Mouse (Mus musculus): Measurements from ENCODE around the gene Iqschfp. TPM values are rescaled to one million over a fixed set of nuclear protein-coding genes. Genes with fewer than 3 reads are reported as not detected.

The Iqschfp gene
- polyA plus RNA-seq, 1 experiment from 2014 or later = not detected

- Histone ChIP-seq H3K4me2 (ENCODE audit: low read depth, low read length) (no peak overlapping the region), H3K36me3 (ENCODE audit: control insufficient read depth, insufficient read depth, low read length) (no peaks in the 10 kb centered on the region), H3K27ac (ENCODE audit: low read length) (no peak overlapping the region), H3K4me3 (ENCODE audit: low read length) (no peak overlapping the region), H3K27me3 (replicated peaks; ENCODE audit: control insufficient read depth, insufficient read depth, low read length) (no peaks in the 10 kb centered on the region), H3K9me3 (ENCODE audit: control insufficient read depth, low read length) (no peaks in the 10 kb centered on the region), H3K9ac (ENCODE audit: low read depth, low read length) (no peak overlapping the region), H3K4me1 (ENCODE audit: control insufficient read depth, insufficient read depth, low read length) (peaks cover 4% of the 10 kb centered on the region; the same call in 1 of the 2 replicates)
- ATAC-seq = no peak
- 78% methylated on average over 19 of the region's 19 CpGs for WGBS
Observed at GRCm38 (mm10) chr3:68608848-68609497, 716.9 kb downstream of the Iqschfp start.

- Histone ChIP-seq H3K4me2 (ENCODE audit: low read depth, low read length) (no peak overlapping the region), H3K27ac (ENCODE audit: low read length) (no peak overlapping the region), H3K9ac (ENCODE audit: low read depth, low read length) (no peak overlapping the region), H3K36me3 (ENCODE audit: control insufficient read depth, insufficient read depth, low read length) (no peaks in the 10 kb centered on the region), H3K27me3 (replicated peaks; ENCODE audit: control insufficient read depth, insufficient read depth, low read length) (no peaks in the 10 kb centered on the region), H3K4me1 (ENCODE audit: control insufficient read depth, insufficient read depth, low read length) (peaks cover 4% of the 10 kb centered on the region; the same call in 1 of the 2 replicates), H3K4me3 (ENCODE audit: low read length) (no peak overlapping the region), H3K9me3 (ENCODE audit: control insufficient read depth, low read length) (no peaks in the 10 kb centered on the region)
- ATAC-seq = no peak
- WGBS = 41% methylated on average over 6 of the region's 6 CpGs
Observed at GRCm38 (mm10) chr3:68610011-68610410, 718.0 kb downstream of the Iqschfp start.

- Histone ChIP-seq H3K27ac (ENCODE audit: low read length) (no peak overlapping the region), H3K4me2 (ENCODE audit: low read depth, low read length) (no peak overlapping the region), H3K36me3 (ENCODE audit: control insufficient read depth, insufficient read depth, low read length) (no peaks in the 10 kb centered on the region), H3K4me3 (ENCODE audit: low read length) (no peak overlapping the region), H3K9ac (ENCODE audit: low read depth, low read length) (no peak overlapping the region), H3K4me1 (ENCODE audit: control insufficient read depth, insufficient read depth, low read length) (peaks cover 4% of the 10 kb centered on the region; the same call in 1 of the 2 replicates), H3K9me3 (ENCODE audit: control insufficient read depth, low read length) (no peaks in the 10 kb centered on the region), H3K27me3 (replicated peaks; ENCODE audit: control insufficient read depth, insufficient read depth, low read length) (no peaks in the 10 kb centered on the region)
- ATAC-seq = no peak
- 84% methylated on average over 11 of the region's 11 CpGs for WGBS
Observed at GRCm38 (mm10) chr3:68610598-68611261, 718.7 kb downstream of the Iqschfp start.

DNA sequence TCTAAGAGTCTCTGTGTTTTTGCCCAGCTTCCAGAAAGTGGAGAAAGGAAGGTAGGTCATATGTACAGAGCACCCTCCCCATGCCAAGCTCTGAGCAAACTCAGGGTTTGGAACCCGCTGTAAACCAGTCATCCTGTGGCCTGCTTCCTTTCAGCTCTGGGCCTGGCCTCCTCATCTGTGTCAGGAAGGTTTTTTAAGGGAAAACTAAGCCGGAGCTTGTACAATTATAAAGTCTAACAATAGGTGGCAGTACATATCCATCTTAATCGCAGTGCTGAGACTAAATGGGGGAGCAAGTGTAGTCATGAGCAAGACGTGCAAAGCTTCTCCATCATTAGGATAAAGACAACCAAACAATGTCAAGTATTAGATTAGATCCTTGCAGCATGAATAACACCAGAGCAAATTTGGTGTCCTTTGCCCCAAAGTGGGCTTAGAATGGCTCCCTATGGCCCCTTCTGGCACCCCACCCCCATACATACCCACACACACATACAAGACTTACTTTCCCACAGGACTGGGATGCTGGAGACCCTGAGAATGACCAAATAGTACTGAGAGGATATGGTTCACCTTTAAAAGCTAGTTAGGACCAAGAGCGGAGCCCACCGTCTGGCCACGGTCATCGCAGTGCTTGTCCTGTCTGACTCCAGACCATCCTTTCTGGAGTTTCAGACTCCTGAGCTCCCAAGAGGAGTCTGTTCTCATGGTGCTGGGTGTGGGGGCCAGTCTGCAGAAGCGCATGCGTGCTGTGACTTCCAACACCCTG is 723.2 kb downstream of the Iqschfp start:
- 71% methylated on average over 10 of the region's 10 CpGs for WGBS
- H3K9ac ChIP-seq (ENCODE audit: low read depth, low read length) = no peak overlapping the region
- no peak overlapping the region for H3K27ac ChIP-seq (ENCODE audit: low read length)
- H3K27me3 ChIP-seq (replicated peaks; ENCODE audit: control insufficient read depth, insufficient read depth, low read length) = no peaks in the 10 kb centered on the region
- H3K36me3 ChIP-seq (ENCODE audit: control insufficient read depth, insufficient read depth, low read length) = 0 out of 2 replicates have a peak, but pooled peaks cover 2% of the 10 kb centered on the region
- H3K4me3 ChIP-seq (ENCODE audit: low read length) = no peak overlapping the region
- no peaks in the 10 kb centered on the region for H3K9me3 ChIP-seq (ENCODE audit: control insufficient read depth, low read length)
- H3K4me1 ChIP-seq (ENCODE audit: control insufficient read depth, insufficient read depth, low read length) = no peaks in the 10 kb centered on the region
- ATAC-seq = peak; percentile 36
- H3K4me2 ChIP-seq (ENCODE audit: low read depth, low read length) = no peak overlapping the region

DNA sequence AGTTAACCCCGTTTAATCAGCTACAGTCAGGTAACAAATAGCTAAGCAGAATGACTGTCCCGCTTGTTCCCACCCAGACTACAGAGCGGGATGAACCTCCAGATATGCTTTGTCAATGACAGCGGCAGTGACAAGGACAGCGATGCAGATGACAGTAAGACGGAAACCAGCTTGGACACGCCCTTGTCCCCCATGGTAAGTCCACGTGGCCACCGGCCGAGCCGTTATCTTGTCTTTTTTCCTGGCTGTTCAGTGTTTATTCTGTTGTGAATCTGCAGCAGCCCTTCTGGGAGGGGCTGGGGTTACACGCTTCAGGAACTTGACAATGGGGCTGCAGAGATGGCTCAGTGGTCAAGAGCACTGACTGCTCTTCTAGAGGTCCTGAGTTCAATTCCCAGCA is 724.3 kb downstream of the Iqschfp start:
- Histone ChIP-seq H3K4me3 (ENCODE audit: low read length) (no peak overlapping the region), H3K27me3 (replicated peaks; ENCODE audit: control insufficient read depth, insufficient read depth, low read length) (no peaks in the 10 kb centered on the region), H3K36me3 (ENCODE audit: control insufficient read depth, insufficient read depth, low read length) (0 out of 2 replicates have a peak, but pooled peaks cover 2% of the 10 kb centered on the region), H3K27ac (ENCODE audit: low read length) (no peak overlapping the region), H3K4me1 (ENCODE audit: control insufficient read depth, insufficient read depth, low read length) (no peaks in the 10 kb centered on the region), H3K9me3 (ENCODE audit: control insufficient read depth, low read length) (no peaks in the 10 kb centered on the region), H3K4me2 (ENCODE audit: low read depth, low read length) (no peak overlapping the region), H3K9ac (ENCODE audit: low read depth, low read length) (no peak overlapping the region)
- 87% methylated on average over 12 of the region's 12 CpGs for WGBS
- ATAC-seq = no peak

DNA sequence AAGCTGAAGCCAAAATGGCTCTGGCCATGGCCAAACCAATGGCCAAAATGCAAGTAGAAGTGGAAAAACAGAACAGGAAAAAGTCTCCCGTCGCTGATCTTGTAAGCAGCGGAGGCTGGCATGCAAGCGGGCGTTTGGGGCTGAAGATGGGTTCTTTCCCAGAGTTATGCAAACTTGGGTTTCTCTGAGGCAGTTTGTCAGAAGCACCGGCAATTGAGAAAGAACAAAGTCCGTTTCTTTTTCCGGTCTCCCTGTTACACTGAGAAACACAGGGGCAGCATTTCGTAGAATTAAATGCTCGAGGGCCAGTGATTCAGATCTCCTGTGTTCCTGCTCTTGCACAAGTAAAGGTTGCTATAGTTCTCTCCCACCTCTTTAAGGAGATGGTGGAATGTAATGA is 725.7 kb downstream of the Iqschfp start:
- H3K27me3 ChIP-seq (replicated peaks; ENCODE audit: control insufficient read depth, insufficient read depth, low read length) = no peaks in the 10 kb centered on the region
- ATAC-seq = no peak
- no peak overlapping the region for H3K4me2 ChIP-seq (ENCODE audit: low read depth, low read length)
- no peak overlapping the region for H3K4me3 ChIP-seq (ENCODE audit: low read length)
- no peak overlapping the region for H3K27ac ChIP-seq (ENCODE audit: low read length)
- 86% methylated on average over 10 of the region's 10 CpGs for WGBS
- H3K4me1 ChIP-seq (ENCODE audit: control insufficient read depth, insufficient read depth, low read length) = no peaks in the 10 kb centered on the region
- H3K9me3 ChIP-seq (ENCODE audit: control insufficient read depth, low read length) = no peaks in the 10 kb centered on the region
- H3K9ac ChIP-seq (ENCODE audit: low read depth, low read length) = no peak overlapping the region
- peaks cover 2% of the 10 kb centered on the region; the same call in 1 of the 2 replicates for H3K36me3 ChIP-seq (ENCODE audit: control insufficient read depth, insufficient read depth, low read length)

DNA sequence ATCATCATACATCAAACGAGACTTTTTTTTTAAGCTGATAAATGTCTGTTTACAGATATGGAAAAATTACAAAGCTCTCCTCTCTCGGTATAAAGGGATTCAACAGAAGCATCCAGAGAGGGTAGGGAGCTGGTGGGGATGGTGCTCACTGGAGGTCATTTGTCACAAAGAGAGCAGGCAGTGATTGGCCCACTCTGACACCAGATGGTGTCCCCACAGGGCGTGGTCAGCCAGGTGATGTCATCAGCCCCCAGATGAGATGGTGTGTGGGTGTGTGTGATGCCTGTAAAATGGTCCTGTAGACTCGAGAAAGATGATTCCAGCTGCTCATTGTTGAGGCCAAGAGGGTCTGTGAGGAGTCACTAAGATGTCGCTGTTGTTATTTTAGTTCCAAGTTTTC is 727.1 kb downstream of the Iqschfp start:
- H3K27me3 ChIP-seq (replicated peaks; ENCODE audit: control insufficient read depth, insufficient read depth, low read length) = no peaks in the 10 kb centered on the region
- 53% methylated on average over 5 of the region's 5 CpGs for WGBS
- peaks cover 2% of the 10 kb centered on the region; the same call in 1 of the 2 replicates for H3K36me3 ChIP-seq (ENCODE audit: control insufficient read depth, insufficient read depth, low read length)
- no peak overlapping the region for H3K9ac ChIP-seq (ENCODE audit: low read depth, low read length)
- no peak overlapping the region for H3K27ac ChIP-seq (ENCODE audit: low read length)
- no peak overlapping the region for H3K4me2 ChIP-seq (ENCODE audit: low read depth, low read length)
- no peak overlapping the region for H3K4me3 ChIP-seq (ENCODE audit: low read length)
- no peaks in the 10 kb centered on the region for H3K9me3 ChIP-seq (ENCODE audit: control insufficient read depth, low read length)
- no peaks in the 10 kb centered on the region for H3K4me1 ChIP-seq (ENCODE audit: control insufficient read depth, insufficient read depth, low read length)
- no peak for ATAC-seq

- peaks cover 2% of the 10 kb centered on the region; the same call in 1 of the 2 replicates for H3K36me3 ChIP-seq (ENCODE audit: control insufficient read depth, insufficient read depth, low read length)
- no peak overlapping the region for H3K4me3 ChIP-seq (ENCODE audit: low read length)
- H3K27me3 ChIP-seq (replicated peaks; ENCODE audit: control insufficient read depth, insufficient read depth, low read length) = no peaks in the 10 kb centered on the region
- no peaks in the 10 kb centered on the region for H3K4me1 ChIP-seq (ENCODE audit: control insufficient read depth, insufficient read depth, low read length)
- no peak overlapping the region for H3K27ac ChIP-seq (ENCODE audit: low read length)
- no peak overlapping the region for H3K9ac ChIP-seq (ENCODE audit: low read depth, low read length)
- WGBS = 90% methylated on average over 3 of the region's 3 CpGs
- no peak for ATAC-seq
- no peaks in the 10 kb centered on the region for H3K9me3 ChIP-seq (ENCODE audit: control insufficient read depth, low read length)
- H3K4me2 ChIP-seq (ENCODE audit: low read depth, low read length) = no peak overlapping the region
Observed at GRCm38 (mm10) chr3:68621971-68622370, 729.9 kb downstream of the Iqschfp start.

DNA sequence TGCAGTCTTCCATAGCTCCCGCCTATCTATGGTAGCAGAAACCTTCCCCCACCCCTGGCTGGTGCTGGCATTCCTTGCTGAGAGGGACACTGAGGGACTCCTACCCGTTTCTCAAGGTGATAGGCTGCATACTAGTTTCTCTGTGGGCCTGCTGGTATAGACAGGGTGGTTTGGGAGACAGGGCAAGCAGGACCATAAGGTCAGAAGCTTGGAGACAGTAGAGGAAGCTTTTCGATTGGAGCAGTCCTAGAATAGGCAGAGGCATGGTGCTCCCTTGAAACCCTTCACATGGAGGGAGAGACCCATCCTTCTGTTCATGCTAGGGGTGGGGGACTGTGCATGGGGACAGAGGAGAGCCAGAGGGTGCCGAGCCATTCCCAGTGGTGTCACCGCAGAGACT is 731.0 kb downstream of the Iqschfp start:
- H3K36me3 ChIP-seq (ENCODE audit: control insufficient read depth, insufficient read depth, low read length) = no peaks in the 10 kb centered on the region; the same call in 1 of the 2 replicates
- no peaks in the 10 kb centered on the region for H3K27me3 ChIP-seq (replicated peaks; ENCODE audit: control insufficient read depth, insufficient read depth, low read length)
- H3K4me2 ChIP-seq (ENCODE audit: low read depth, low read length) = no peak overlapping the region
- H3K9ac ChIP-seq (ENCODE audit: low read depth, low read length) = no peak overlapping the region
- 83% methylated on average over 5 of the region's 5 CpGs for WGBS
- no peaks in the 10 kb centered on the region for H3K4me1 ChIP-seq (ENCODE audit: control insufficient read depth, insufficient read depth, low read length)
- no peak overlapping the region for H3K4me3 ChIP-seq (ENCODE audit: low read length)
- H3K27ac ChIP-seq (ENCODE audit: low read length) = no peak overlapping the region
- no peaks in the 10 kb centered on the region for H3K9me3 ChIP-seq (ENCODE audit: control insufficient read depth, low read length)
- ATAC-seq = no peak

Data from intestine, embryonic 16.5 days (tissue).